Mouse (Mus musculus) hindbrain, embryonic 16.5 days (tissue): ENCODE measurements around the gene Plekhm1. TPM values are rescaled to one million over a fixed set of nuclear protein-coding genes. Genes with fewer than 3 reads are reported as not detected.

ENCODE experiments used
- ATAC-seq: fragments of 200-750 bp; cut with Nextera tagmentation; 2 replicates; pipeline ENCODE4 v1.8.0; 2017; ENCODE audit warnings: moderate TSS enrichment, moderate library complexity
- H3K27ac ChIP-seq: fragments of 300-500 bp; sonication (generic); 2 replicates; pipeline ENCODE4 v1.5.1; 2014; ENCODE audit warnings: low read depth, mild to moderate bottlenecking, control low read depth, low read length, moderate library complexity
- H3K27me3 ChIP-seq: fragments of 300-500 bp; sonication (generic); replicated peaks from 2 replicates; pipeline ENCODE4 v1.6.1; 2014; ENCODE audit warnings: low read length; ENCODE audit not compliant: control insufficient read depth, insufficient read depth
- H3K36me3 ChIP-seq: fragments of 300-500 bp; sonication (generic); 2 replicates; pipeline ENCODE4 v1.6.1; 2014; ENCODE audit warnings: mild to moderate bottlenecking, low read length, moderate library complexity, mixed read lengths; ENCODE audit not compliant: control insufficient read depth, insufficient read depth
- H3K4me1 ChIP-seq: fragments of 300-500 bp; sonication (generic); 2 replicates; pipeline ENCODE4 v1.6.1; 2014; ENCODE audit warnings: low read depth, low read length; ENCODE audit not compliant: control insufficient read depth, insufficient read depth
- H3K4me2 ChIP-seq: fragments of 300-500 bp; sonication (generic); 2 replicates; pipeline ENCODE4 v1.6.1; 2014; ENCODE audit warnings: mild to moderate bottlenecking, low read length, control low read depth, moderate library complexity
- H3K4me3 ChIP-seq: fragments of 300-500 bp; sonication (generic); 2 replicates; pipeline ENCODE4 v1.5.1; 2014; ENCODE audit warnings: mild to moderate bottlenecking, low read length, control low read depth, moderate library complexity
- H3K9ac ChIP-seq: fragments of 300-500 bp; sonication (generic); 2 replicates; pipeline ENCODE4 v1.6.1; 2014; ENCODE audit warnings: low read depth, mild to moderate bottlenecking, control low read depth, low read length, moderate library complexity
- H3K9me3 ChIP-seq: fragments of 300-500 bp; sonication (generic); 2 replicates; pipeline ENCODE4 v1.6.1; 2014; ENCODE audit warnings: mild to moderate bottlenecking, low read length, moderate library complexity; ENCODE audit not compliant: control insufficient read depth
- WGBS: fragments of 180-500 bp; shearing (Covaris S2); extraction: QIAGEN DNeasy Blood & Tissue Kit; methylation state at CpG from one replicate; pipeline ENCODE4 v1.1.7; 2014; 5-methylcytosine and 5-hydroxymethylcytosine counted together
- polyA plus RNA-seq: library from polyadenylated mRNA; unstranded; fragments of >200 nt; fragmentation: Nextera tagmentation; extraction: Ambion mirVana; gene quantifications from 2 replicates; pipeline ENCODE4 v1.2.1, GENCODE M21; 2015

The Plekhm1 gene
- polyA plus RNA-seq, 1 experiment from 2014 or later = 7.2 TPM

DNA sequence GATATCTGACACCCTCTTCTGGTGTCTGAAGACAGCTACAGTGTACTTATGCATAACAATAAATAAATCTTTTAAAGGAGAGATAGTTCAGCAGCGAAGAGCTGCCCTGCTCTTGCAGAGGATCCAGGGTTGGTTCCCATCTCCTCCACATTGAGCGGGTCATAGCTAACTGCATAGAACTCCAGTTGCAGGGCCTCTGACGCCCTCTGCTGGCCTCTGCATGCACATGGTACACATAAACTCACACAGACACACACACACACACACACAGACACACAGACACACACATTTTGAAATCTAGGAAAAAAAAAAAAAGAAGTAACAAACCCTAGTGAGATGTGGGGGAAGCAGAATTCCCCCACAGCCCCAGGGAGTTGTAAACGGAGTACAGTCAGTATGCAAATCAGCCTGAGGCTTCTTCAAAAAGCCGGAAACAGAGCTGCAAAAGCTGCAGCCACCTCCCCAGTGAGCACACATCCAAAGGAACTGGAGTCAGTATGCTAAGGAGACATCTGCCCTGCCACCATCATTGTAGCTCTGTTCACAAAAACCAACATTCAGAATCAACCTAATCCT is 60.2 kb downstream of the Plekhm1 start:
- peaks cover 5% of the 10 kb centered on the region; the same call in 1 of the 2 replicates for H3K9me3 ChIP-seq
- H3K9ac ChIP-seq = no peak overlapping the region
- H3K27ac ChIP-seq = no peak overlapping the region
- 80% methylated on average over 5 of the region's 5 CpGs for WGBS
- no peak overlapping the region for H3K4me2 ChIP-seq
- ATAC-seq = no peak
- H3K4me1 ChIP-seq = no peaks in the 10 kb centered on the region
- H3K27me3 ChIP-seq = no peaks in the 10 kb centered on the region; the same call in 1 of the 2 replicates
- no peak overlapping the region for H3K4me3 ChIP-seq
- no peaks in the 10 kb centered on the region for H3K36me3 ChIP-seq

DNA sequence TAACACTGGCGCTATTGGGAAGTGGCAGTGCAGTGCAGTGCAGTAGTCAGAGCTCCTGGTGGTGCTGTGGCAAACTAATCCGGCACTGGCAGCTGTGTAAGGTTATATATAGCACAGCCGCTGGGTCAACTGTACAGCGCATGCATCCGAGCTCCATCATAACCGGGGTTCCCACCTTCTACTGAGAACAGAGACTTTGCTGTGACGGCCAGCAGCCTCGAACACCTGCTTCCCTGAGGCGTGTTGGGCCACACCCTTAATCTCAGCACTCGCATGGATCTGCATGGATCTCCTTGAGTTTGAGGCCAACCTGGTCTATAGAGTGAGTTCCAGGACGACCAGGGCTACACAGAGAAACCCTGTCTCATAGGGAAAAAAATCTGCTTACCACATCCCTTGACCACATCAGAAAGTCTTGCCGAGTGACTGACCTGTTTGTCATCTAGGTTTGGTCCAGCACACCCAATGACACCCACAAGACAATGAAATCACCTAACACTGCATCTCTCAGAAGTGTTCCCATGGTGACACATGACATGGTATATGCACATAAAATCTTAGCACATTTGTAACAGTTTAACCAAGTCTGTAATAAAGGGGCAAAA is 61.7 kb downstream of the Plekhm1 start:
- no peak overlapping the region for H3K4me2 ChIP-seq
- peaks cover 5% of the 10 kb centered on the region; the same call in 1 of the 2 replicates for H3K9me3 ChIP-seq
- H3K4me1 ChIP-seq = no peaks in the 10 kb centered on the region
- H3K9ac ChIP-seq = no peak overlapping the region
- no peak for ATAC-seq
- H3K4me3 ChIP-seq = no peak overlapping the region
- H3K27me3 ChIP-seq = no peaks in the 10 kb centered on the region
- no peak overlapping the region for H3K27ac ChIP-seq
- WGBS = 91% methylated on average over 12 of the region's 12 CpGs
- no peaks in the 10 kb centered on the region for H3K36me3 ChIP-seq

DNA sequence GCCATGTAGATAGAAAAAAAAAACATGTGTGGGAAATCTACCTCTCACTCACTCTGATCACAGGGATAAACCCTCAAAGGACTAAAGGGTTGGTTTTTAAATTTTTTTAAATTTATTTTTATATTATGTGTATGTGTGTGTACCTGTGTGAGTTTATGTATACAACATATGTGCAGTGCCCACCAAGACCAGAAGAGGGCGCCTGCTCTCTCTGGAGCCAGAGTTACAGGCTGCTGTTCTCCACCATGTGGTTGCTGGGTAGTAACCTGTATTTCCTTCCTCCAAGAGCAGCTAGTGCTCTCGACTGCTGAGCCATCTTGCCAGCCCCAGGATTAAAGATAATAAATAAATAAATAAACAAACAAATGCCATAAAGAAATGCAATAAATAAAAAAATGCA is 62.8 kb downstream of the Plekhm1 start:
- peaks cover 5% of the 10 kb centered on the region; the same call in 1 of the 2 replicates for H3K9me3 ChIP-seq
- no peaks in the 10 kb centered on the region for H3K36me3 ChIP-seq
- no peak overlapping the region for H3K27ac ChIP-seq
- H3K4me2 ChIP-seq = no peak overlapping the region
- ATAC-seq = no peak
- H3K4me1 ChIP-seq = no peaks in the 10 kb centered on the region
- no peak overlapping the region for H3K9ac ChIP-seq
- no peaks in the 10 kb centered on the region for H3K27me3 ChIP-seq
- 90% methylated on average over 2 of the region's 2 CpGs for WGBS
- no peak overlapping the region for H3K4me3 ChIP-seq

DNA sequence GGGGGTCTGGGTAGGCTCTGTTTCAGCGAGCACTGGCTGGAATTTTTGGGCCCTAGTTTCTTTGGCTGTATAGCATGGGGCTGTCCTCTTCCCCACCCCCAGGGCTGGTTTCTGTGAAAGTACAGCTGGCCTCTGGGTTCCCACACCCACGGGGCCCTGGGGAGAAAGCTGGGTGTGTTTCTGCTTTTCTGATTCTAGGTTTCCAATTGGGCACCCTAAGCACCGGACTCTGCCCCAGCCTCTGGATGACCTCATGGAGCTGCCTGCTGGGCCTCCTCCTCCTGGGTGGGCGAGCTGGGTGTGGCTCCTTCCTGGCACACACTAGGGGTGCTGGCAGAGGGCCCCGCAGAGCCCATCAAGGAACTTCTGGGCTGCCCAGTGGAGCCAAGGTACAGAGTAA is 65.8 kb downstream of the Plekhm1 start:
- WGBS = 68% methylated on average over 4 of the region's 5 CpGs
- ATAC-seq = no peak
- Histone ChIP-seq H3K4me3 (no peak overlapping the region), H3K27ac (no peak overlapping the region), H3K27me3 (no peaks in the 10 kb centered on the region; the same call in 1 of the 2 replicates), H3K9ac (no peak overlapping the region), H3K36me3 (no peaks in the 10 kb centered on the region), H3K9me3 (no peaks in the 10 kb centered on the region), H3K4me1 (no peaks in the 10 kb centered on the region), H3K4me2 (no peak overlapping the region)

DNA sequence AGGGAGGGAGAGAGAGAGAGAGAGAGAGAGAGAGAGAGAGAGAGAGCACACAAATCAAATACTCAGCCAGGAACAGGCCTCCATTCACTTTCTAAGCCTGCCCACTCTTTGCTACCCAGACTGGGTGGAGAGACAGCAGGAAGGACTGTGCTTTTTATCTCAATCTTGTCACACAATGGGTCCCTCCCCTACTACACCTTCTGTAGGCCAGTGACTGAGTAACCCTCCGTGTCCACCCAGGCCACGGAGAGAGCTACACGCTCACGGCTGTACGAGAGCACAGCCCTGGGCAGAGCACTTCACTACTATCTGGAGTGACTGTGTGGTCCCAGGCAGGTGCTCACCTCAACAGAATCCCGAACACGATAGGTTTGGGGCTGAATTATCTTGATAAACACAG is 66.3 kb downstream of the Plekhm1 start:
- Histone ChIP-seq H3K36me3 (no peaks in the 10 kb centered on the region), H3K4me2 (no peak overlapping the region), H3K4me3 (no peak overlapping the region), H3K27me3 (no peaks in the 10 kb centered on the region; the same call in 1 of the 2 replicates), H3K9ac (no peak overlapping the region), H3K27ac (no peak overlapping the region), H3K4me1 (no peaks in the 10 kb centered on the region), H3K9me3 (no peaks in the 10 kb centered on the region)
- no peak for ATAC-seq
- 81% methylated on average over 7 of the region's 7 CpGs for whole genome bisulfite sequencing

DNA sequence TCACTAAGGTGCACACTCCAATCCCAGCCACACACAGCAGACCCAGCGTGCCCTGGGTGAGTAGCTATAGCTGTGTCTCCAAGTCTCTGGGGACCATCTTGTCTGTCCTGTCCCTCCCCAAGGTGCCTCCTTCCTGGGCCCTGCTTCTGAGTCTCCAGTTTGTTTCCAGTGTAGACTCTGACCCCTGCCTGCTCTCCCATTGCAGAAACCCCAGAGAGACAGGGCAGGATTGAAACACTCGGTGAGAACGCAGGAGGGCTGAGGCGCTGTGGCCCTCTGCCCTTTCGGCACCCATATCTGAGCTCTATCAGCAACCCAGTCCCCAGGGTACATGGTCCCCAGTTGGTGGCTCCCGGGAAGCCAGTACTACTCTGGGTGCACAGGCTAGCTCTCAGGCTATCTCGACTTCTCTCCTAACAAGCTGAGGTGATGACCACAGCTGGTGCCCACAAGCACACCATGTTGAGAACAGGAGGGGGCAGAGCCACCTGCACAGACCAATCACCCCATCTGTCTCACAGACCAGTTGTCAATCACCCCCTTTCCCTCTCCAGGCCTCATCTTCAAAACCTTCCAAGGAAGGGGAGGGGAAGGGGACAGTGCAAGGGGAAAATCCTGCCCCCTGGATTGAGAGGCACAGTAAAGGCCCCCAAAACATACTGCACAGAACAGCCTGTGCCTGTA is 66.9 kb downstream of the Plekhm1 start:
- Histone ChIP-seq H3K27ac (no peak overlapping the region), H3K4me3 (no peak overlapping the region), H3K9ac (no peak overlapping the region), H3K27me3 (no peaks in the 10 kb centered on the region; the same call in 1 of the 2 replicates), H3K4me2 (no peak overlapping the region), H3K9me3 (no peaks in the 10 kb centered on the region), H3K36me3 (no peaks in the 10 kb centered on the region), H3K4me1 (no peaks in the 10 kb centered on the region)
- ATAC-seq = no peak
- WGBS = 83% methylated on average over 7 of the region's 7 CpGs

DNA sequence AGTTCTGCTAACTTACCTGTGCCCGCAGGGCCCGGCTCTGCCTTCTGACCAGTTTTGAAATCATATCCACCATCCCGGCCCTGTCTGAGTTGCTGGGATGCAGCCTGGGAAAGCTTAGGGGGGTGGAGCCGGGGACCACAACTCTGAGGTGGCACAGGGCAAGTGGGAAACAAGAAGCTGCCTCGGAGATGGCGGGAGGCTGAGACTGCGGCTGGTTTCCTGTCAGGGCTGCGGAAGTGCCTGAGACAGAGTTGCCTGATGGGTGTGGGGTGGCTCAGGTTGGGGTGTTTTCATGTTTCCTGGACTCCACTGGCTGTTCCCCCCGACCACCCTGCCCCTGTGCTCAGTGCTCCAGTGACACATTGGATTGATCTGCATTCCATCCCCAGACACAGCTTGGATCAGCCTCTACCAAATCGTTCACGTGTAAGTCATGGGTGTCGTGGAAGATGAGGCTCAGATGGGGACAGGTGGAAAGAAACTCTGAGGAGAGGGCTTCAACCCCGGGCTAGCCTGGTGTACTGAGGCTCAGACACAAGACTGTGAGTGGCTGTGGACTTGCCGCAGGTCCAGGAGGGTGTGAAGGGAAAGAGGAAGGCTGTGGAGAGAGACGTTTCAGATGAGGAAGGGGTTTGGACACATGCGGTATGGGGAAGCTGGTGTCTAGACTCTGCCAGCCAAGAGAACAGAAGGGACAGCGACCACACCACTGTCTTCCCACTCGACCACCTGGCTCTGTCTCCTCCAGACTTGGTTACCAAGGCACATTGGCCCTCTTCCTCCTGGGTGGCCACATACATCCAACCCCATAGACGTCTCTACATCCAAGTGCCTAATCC is 67.8 kb downstream of the Plekhm1 start:
- WGBS = 74% methylated on average over 19 of the region's 19 CpGs
- Histone ChIP-seq H3K27me3 (no peaks in the 10 kb centered on the region; the same call in 1 of the 2 replicates), H3K27ac (no peak overlapping the region), H3K4me2 (no peak overlapping the region), H3K4me1 (no peaks in the 10 kb centered on the region), H3K9me3 (no peaks in the 10 kb centered on the region), H3K36me3 (no peaks in the 10 kb centered on the region), H3K9ac (no peak overlapping the region), H3K4me3 (no peak overlapping the region)
- no peak for ATAC-seq

DNA sequence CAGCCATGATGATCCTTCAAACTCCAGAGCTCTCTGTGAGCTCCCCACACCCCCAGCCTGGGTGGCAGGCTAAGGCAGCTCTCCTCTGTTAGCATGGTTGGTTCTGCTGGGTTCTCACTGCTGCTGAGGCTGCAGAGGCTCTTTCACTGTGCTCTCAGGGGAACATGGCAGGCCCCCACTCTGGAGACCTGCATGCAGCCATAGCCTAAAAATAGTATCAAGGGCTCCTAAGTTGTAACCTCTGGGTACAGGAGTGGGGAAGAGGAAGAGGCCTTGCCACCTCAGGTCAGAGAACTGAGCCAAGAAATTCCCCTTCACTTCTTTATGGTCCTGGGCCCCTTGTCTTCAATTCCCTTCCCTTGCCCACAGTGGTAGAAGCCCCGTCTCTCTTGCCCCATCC is 68.6 kb downstream of the Plekhm1 start:
- no peak for ATAC-seq
- WGBS = 92% methylated on average over 1 of the region's 1 CpGs
- H3K27me3 ChIP-seq = no peaks in the 10 kb centered on the region; the same call in 1 of the 2 replicates

DNA sequence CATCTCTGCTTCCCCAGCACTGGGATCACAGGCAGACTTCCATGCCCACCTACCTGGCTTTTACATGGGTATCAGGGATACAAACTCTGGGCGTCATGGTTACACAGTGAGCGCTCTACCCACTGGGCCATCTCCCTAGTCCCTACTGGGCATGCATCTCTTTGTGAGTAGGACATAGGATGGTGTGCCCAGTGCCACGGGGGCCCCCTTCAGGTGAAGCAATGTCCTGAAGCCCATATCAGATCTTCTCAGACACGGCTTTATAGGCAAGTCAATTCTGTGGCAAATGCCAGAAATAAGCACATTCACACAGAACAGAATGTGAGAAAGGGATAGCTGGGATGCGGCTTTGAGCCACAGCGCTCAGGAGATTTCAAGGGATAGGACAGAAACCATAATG is 69.4 kb downstream of the Plekhm1 start:
- 85% methylated on average over 6 of the region's 6 CpGs for WGBS
- Histone ChIP-seq H3K27me3 (no peaks in the 10 kb centered on the region; the same call in 1 of the 2 replicates), H3K9ac (no peak overlapping the region), H3K27ac (no peak overlapping the region), H3K4me1 (no peaks in the 10 kb centered on the region), H3K4me3 (no peak overlapping the region), H3K9me3 (no peaks in the 10 kb centered on the region), H3K36me3 (no peaks in the 10 kb centered on the region), H3K4me2 (no peak overlapping the region)
- no peak for ATAC-seq

More for the DNA sequence above, 68.6 kb downstream of the Plekhm1 start:
- Histone ChIP-seq H3K4me2 (no peak overlapping the region), H3K36me3 (no peaks in the 10 kb centered on the region), H3K4me3 (no peak overlapping the region), H3K9me3 (no peaks in the 10 kb centered on the region), H3K9ac (no peak overlapping the region), H3K4me1 (no peaks in the 10 kb centered on the region), H3K27ac (no peak overlapping the region)
